Mouse (Mus musculus): ENCODE results near the gene Mrpl10.

- TF ChIP-seq GATA1 (IDR thresholded peaks at IDR 0.05; ENCODE audit: low read length) (no peak), TAL1 (IDR thresholded peaks at IDR 0.05; ENCODE audit: low read length) (no peak)
Measured at GRCm38 (mm10) chr11:97083401-97084140, 42.2 kb downstream of the Mrpl10 start.
